Mouse (Mus musculus) cerebral cortex, adult 2 months (tissue): ENCODE results near the gene Gimap9.

Source experiments
- WGBS: fragments of 180-500 bp; shearing (Covaris S2); methylation state at CpG from one replicate; pipeline ENCODE4 v1.1.7; 2018; 5-methylcytosine and 5-hydroxymethylcytosine counted together

Gimap9 gene

GRCm38 (mm10) chr6:48692962-48693361 lies 17.0 kb downstream of the Gimap9 start:
- 85% methylated on average over 6 of the region's 6 CpGs for WGBS

- WGBS: 77% methylated on average over 4 of the region's 4 CpGs
Measured at GRCm38 (mm10) chr6:48696830-48697554, 21.1 kb downstream of the Gimap9 start.

- WGBS: 36% methylated on average over 1 of the region's 1 CpGs
Measured at GRCm38 (mm10) chr6:48697555-48697930, 21.6 kb downstream of the Gimap9 start.

GRCm38 (mm10) chr6:48698066-48698856 lies 22.3 kb downstream of the Gimap9 start:
- 84% methylated on average over 7 of the region's 7 CpGs for WGBS

GRCm38 (mm10) chr6:48698888-48699287 lies 23.0 kb downstream of the Gimap9 start:
- WGBS: 74% methylated on average over 3 of the region's 3 CpGs

GRCm38 (mm10) chr6:48700251-48701075 lies 24.5 kb downstream of the Gimap9 start:
- 62% methylated on average over 5 of the region's 5 CpGs for WGBS

GRCm38 (mm10) chr6:48702146-48702545 lies 26.2 kb downstream of the Gimap9 start:
- WGBS: 87% methylated on average over 7 of the region's 7 CpGs

- WGBS: 79% methylated on average over 5 of the region's 5 CpGs
Measured at GRCm38 (mm10) chr6:48702601-48703000, 26.7 kb downstream of the Gimap9 start.

GRCm38 (mm10) chr6:48706130-48706529 lies 30.2 kb downstream of the Gimap9 start:
- 64% methylated on average over 3 of the region's 3 CpGs for WGBS

- WGBS: 64% methylated on average over 2 of the region's 2 CpGs
Measured at GRCm38 (mm10) chr6:48718455-48718854, 42.5 kb downstream of the Gimap9 start, which contains the start of the genes Gm28053 and Gimap7. Gm28053 (plus strand) TSS chr6:48718607. Gimap7 (plus strand) TSS chr6:48718621.

GRCm38 (mm10) chr6:48720326-48720725 lies 44.4 kb downstream of the Gimap9 start:
- WGBS: 68% methylated on average over 4 of the region's 4 CpGs

- WGBS: 87% methylated on average over 8 of the region's 8 CpGs
Measured at GRCm38 (mm10) chr6:48723468-48723867, 47.5 kb downstream of the Gimap9 start.

GRCm38 (mm10) chr6:48725476-48725875 lies 49.5 kb downstream of the Gimap9 start:
- 8% methylated on average over 1 of the region's 1 CpGs for WGBS

- WGBS: 94% methylated on average over 5 of the region's 5 CpGs
Measured at GRCm38 (mm10) chr6:48727761-48728160, 51.8 kb downstream of the Gimap9 start.
